Mouse (Mus musculus) megakaryocyte progenitor cell, adult 5-6 weeks (primary cell): ENCODE results near the gene Zfyve21. TPM values are rescaled to one million over a fixed set of nuclear protein-coding genes. Genes with fewer than 3 reads are reported as not detected.
A peak's percentile ranks its signal among the peaks of the same experiment; 100 is the strongest.

ENCODE experiments used
- ATAC-seq: replicated peaks from 2 replicates; pipeline ENCODE4 v1.8.0; 2016; ENCODE audit warnings: mild to moderate bottlenecking, moderate TSS enrichment, inconsistent platforms; ENCODE audit not compliant: poor library complexity
- total RNA-seq, 2 experiments: library from RNA; stranded (forward) in 1 of 2; stranded (reverse) in 1 of 2; fragments of 157-497, 149-512 nt in 1 of 2; fragments of 200-1000 nt in 1 of 2; gene quantifications; 2 replicates each; pipeline versions ENCODE4 v1.2.3 to v1.2.4; 2015 to 2017

Zfyve21 gene
- total RNA-seq, 2 experiments from 2014 or later = 7.5 TPM

- ATAC-seq = peak; percentile 37
These were observed 28.8 kb downstream of the Zfyve21 start for GRCm38 (mm10) chr12:111842565-111843433.

- 0 out of 2 replicates have a peak, but pooled peaks have one; percentile 17 for ATAC-seq
These were observed 29.5 kb downstream of the Zfyve21 start for GRCm38 (mm10) chr12:111843470-111843869.

GRCm38 (mm10) chr12:111845953-111846352 lies 32.0 kb downstream of the Zfyve21 start:
- ATAC-seq = no peak

- no peak for ATAC-seq
These were observed 32.8 kb downstream of the Zfyve21 start for GRCm38 (mm10) chr12:111846815-111847214.

- ATAC-seq = no peak
These were observed 34.4 kb downstream of the Zfyve21 start for GRCm38 (mm10) chr12:111848300-111848798.

- peak; percentile 46; the same call in 1 of the 2 replicates for ATAC-seq
These were observed 37.3 kb downstream of the Zfyve21 start for GRCm38 (mm10) chr12:111851235-111851634.

GRCm38 (mm10) chr12:111851745-111852144 lies 37.8 kb downstream of the Zfyve21 start:
- 0 out of 2 replicates have a peak, but pooled peaks have one; percentile 20 for ATAC-seq

GRCm38 (mm10) chr12:111853011-111853436 lies 39.1 kb downstream of the Zfyve21 start:
- peak; percentile 80 for ATAC-seq

- no peak for ATAC-seq
These were observed 39.6 kb downstream of the Zfyve21 start for GRCm38 (mm10) chr12:111853546-111853945.

GRCm38 (mm10) chr12:111855448-111855847 lies 41.5 kb downstream of the Zfyve21 start:
- ATAC-seq = no peak

GRCm38 (mm10) chr12:111864206-111864824 lies 50.3 kb downstream of the Zfyve21 start:
- no peak for ATAC-seq

GRCm38 (mm10) chr12:111869806-111870205 lies 55.8 kb downstream of the Zfyve21 start:
- no peak for ATAC-seq

GRCm38 (mm10) chr12:111870811-111871210 lies 56.8 kb downstream of the Zfyve21 start:
- no peak for ATAC-seq

- 0 out of 2 replicates have a peak, but pooled peaks have one; percentile 26 for ATAC-seq
These were observed 58.1 kb downstream of the Zfyve21 start for GRCm38 (mm10) chr12:111872079-111872478.

- no peak for ATAC-seq
These were observed 60.7 kb downstream of the Zfyve21 start for GRCm38 (mm10) chr12:111874601-111875140.

- ATAC-seq = no peak
These were observed 61.5 kb downstream of the Zfyve21 start for GRCm38 (mm10) chr12:111875499-111875898.

- peak; percentile 98 for ATAC-seq
These were observed 64.2 kb downstream of the Zfyve21 start for GRCm38 (mm10) chr12:111878213-111878612.
